Mouse (Mus musculus) forebrain, postnatal 0 days (tissue): Measurements from ENCODE around the gene Rom1. TPM values are rescaled to one million over a fixed set of nuclear protein-coding genes. Genes with fewer than 3 reads are reported as not detected.

Source experiments
- ATAC-seq: fragments of 200-750 bp; cut with Nextera tagmentation; 2 replicates; pipeline ENCODE4 v1.8.0; 2017; ENCODE audit warnings: mild to moderate bottlenecking, moderate library complexity
- DNase-seq: peaks from one replicate; pipeline ENCODE4 v3.0.0-alpha.2; 2015
- H3K27ac ChIP-seq: fragments of 300-500 bp; sonication (generic); 2 replicates; pipeline ENCODE4 v1.5.1; 2014; ENCODE audit warnings: low read depth, mild to moderate bottlenecking, antibody characterized with exemption, low read length, moderate library complexity, mixed read lengths
- H3K27me3 ChIP-seq: fragments of 300-500 bp; sonication (generic); 2 replicates; pipeline ENCODE4 v1.6.1; 2014; ENCODE audit warnings: mild to moderate bottlenecking, low read length, mixed read lengths; ENCODE audit not compliant: insufficient read depth
- H3K36me3 ChIP-seq: fragments of 300-500 bp; sonication (generic); 2 replicates; pipeline ENCODE4 v1.6.1; 2014; ENCODE audit warnings: mild to moderate bottlenecking, moderate library complexity; ENCODE audit not compliant: insufficient read depth
- H3K4me1 ChIP-seq: fragments of 300-500 bp; sonication (generic); 2 replicates; pipeline ENCODE4 v1.6.1; 2014; ENCODE audit warnings: antibody characterized with exemption; ENCODE audit not compliant: insufficient read depth
- H3K4me2 ChIP-seq: fragments of 300-500 bp; sonication (generic); 2 replicates; pipeline ENCODE4 v1.6.1; 2014; ENCODE audit warnings: low read depth, mild to moderate bottlenecking, moderate library complexity
- H3K4me3 ChIP-seq: fragments of 300-500 bp; sonication (generic); 2 replicates; pipeline ENCODE4 v1.5.1; 2014; ENCODE audit warnings: low read depth, low read length, mixed read lengths
- H3K9ac ChIP-seq: fragments of 300-500 bp; sonication (generic); 2 replicates; pipeline ENCODE4 v1.6.1; 2014; ENCODE audit warnings: mild to moderate bottlenecking
- H3K9me3 ChIP-seq: fragments of 300-500 bp; sonication (generic); 2 replicates; pipeline ENCODE4 v1.6.1; 2016; ENCODE audit warnings: low read length
- CTCF ChIP-seq: sonication (generic); IDR thresholded peaks from 2 replicates; pipeline ENCODE4 v1.5.1; 2016; ENCODE audit warnings: antibody characterized with exemption, control low read depth, low read depth
- WGBS: fragments of 180-500 bp; shearing (Covaris S2); extraction: QIAGEN DNeasy Blood & Tissue Kit; methylation state at CpG from one replicate; pipeline ENCODE4 v1.1.7; 2014; 5-methylcytosine and 5-hydroxymethylcytosine counted together
- polyA plus RNA-seq: library from polyadenylated mRNA; unstranded; fragments of >200 nt; fragmentation: Nextera tagmentation; extraction: Ambion mirVana; gene quantifications from 2 replicates; pipeline ENCODE4 v1.2.1, GENCODE M21; 2015
- total RNA-seq: library from RNA; depleted of rRNA; stranded (reverse); fragments of >200 nt; gene quantifications from 2 replicates; pipeline ENCODE4 v1.2.3, GENCODE M21; 2014

The Rom1 gene
- total and polyA plus RNA-seq, 2 experiments from 2014 or later, result 3.3 to 3.5 TPM

GRCm38 (mm10) chr19:8930771-8931170 lies 1.6 kb upstream of the Rom1 start:
- H3K4me3 ChIP-seq, result no peak overlapping the region
- H3K9ac ChIP-seq, result no peak overlapping the region
- ATAC-seq (no peak), DNase-seq (no peak)
- 81% methylated on average over 7 of the region's 7 CpGs for WGBS
- no peaks in the 10 kb centered on the region for H3K27me3 ChIP-seq
- TF ChIP-seq CTCF, result no peak
- H3K9me3 ChIP-seq, result no peaks in the 10 kb centered on the region
- peaks cover 9% of the 10 kb centered on the region; the same call in 1 of the 2 replicates for H3K36me3 ChIP-seq
- no peak overlapping the region; the same call in 1 of the 2 replicates for H3K4me2 ChIP-seq
- no peak overlapping the region for H3K27ac ChIP-seq
- peaks cover 4% of the 10 kb centered on the region; the same call in 1 of the 2 replicates for H3K4me1 ChIP-seq

- Histone ChIP-seq H3K27ac (no peak overlapping the region), H3K9ac (peak overlapping the region; percentile 57), H3K36me3 (peaks cover 16% of the 10 kb centered on the region; the same call in 1 of the 2 replicates), H3K27me3 (no peaks in the 10 kb centered on the region), H3K4me2 (peak overlapping the region; percentile 61), H3K4me3 (peak overlapping the region; percentile 44), H3K4me1 (peaks cover 4% of the 10 kb centered on the region; the same call in 1 of the 2 replicates), H3K9me3 (no peaks in the 10 kb centered on the region)
- WGBS, result 19% methylated on average over 11 of the region's 11 CpGs
- DNase-seq (no peak), ATAC-seq (no peak)
- no peak for TF ChIP-seq CTCF
Observed at GRCm38 (mm10) chr19:8930117-8930516, 961 bp upstream of the Rom1 start.

GRCm38 (mm10) chr19:8928689-8929223 lies 400 bp downstream of the Rom1 start:
- TF ChIP-seq CTCF, result no peak
- peak; percentile 23 for ATAC-seq
- WGBS, result 13% methylated on average over 16 of the region's 16 CpGs
- Histone ChIP-seq H3K27me3 (no peaks in the 10 kb centered on the region), H3K9me3 (no peaks in the 10 kb centered on the region), H3K9ac (peak overlapping the region; percentile 57; the same call in 1 of the 2 replicates), H3K4me2 (peak overlapping the region; percentile 61), H3K4me1 (peaks cover 4% of the 10 kb centered on the region; the same call in 1 of the 2 replicates), H3K4me3 (peak overlapping the region; percentile 44), H3K36me3 (peaks cover 16% of the 10 kb centered on the region; the same call in 1 of the 2 replicates), H3K27ac (no peak overlapping the region)
- no peak for DNase-seq

- TF ChIP-seq CTCF, result no peak
- H3K4me3 ChIP-seq, result no peak overlapping the region
- H3K9me3 ChIP-seq, result no peaks in the 10 kb centered on the region
- peaks cover 4% of the 10 kb centered on the region; the same call in 1 of the 2 replicates for H3K4me1 ChIP-seq
- peaks cover 16% of the 10 kb centered on the region; the same call in 1 of the 2 replicates for H3K36me3 ChIP-seq
- H3K9ac ChIP-seq, result no peak overlapping the region
- ATAC-seq, result no peak
- no peaks in the 10 kb centered on the region for H3K27me3 ChIP-seq
- no peak overlapping the region for H3K4me2 ChIP-seq
- WGBS, result 94% methylated on average over 12 of the region's 12 CpGs
- DNase-seq, result no peak
- no peak overlapping the region for H3K27ac ChIP-seq
Observed at GRCm38 (mm10) chr19:8927891-8928525, 1.1 kb downstream of the Rom1 start.

GRCm38 (mm10) chr19:8926766-8927165 lies 2.4 kb downstream of the Rom1 start:
- TF ChIP-seq CTCF, result no peak
- Histone ChIP-seq H3K9me3 (no peaks in the 10 kb centered on the region), H3K4me3 (no peak overlapping the region), H3K4me1 (peaks cover 5% of the 10 kb centered on the region), H3K4me2 (no peak overlapping the region), H3K27me3 (no peaks in the 10 kb centered on the region), H3K27ac (no peak overlapping the region), H3K36me3 (peaks cover 16% of the 10 kb centered on the region; the same call in 1 of the 2 replicates), H3K9ac (no peak overlapping the region)
- DNase-seq (no peak), ATAC-seq (no peak)
- 93% methylated on average over 2 of the region's 2 CpGs for WGBS

- WGBS, result 87% methylated on average over 9 of the region's 9 CpGs
- H3K4me1 ChIP-seq, result peaks cover 14% of the 10 kb centered on the region
- no peaks in the 10 kb centered on the region for H3K9me3 ChIP-seq
- H3K9ac ChIP-seq, result no peak overlapping the region
- no peak for ATAC-seq
- no peak for TF ChIP-seq CTCF
- DNase-seq, result no peak
- H3K4me2 ChIP-seq, result peak overlapping the region; percentile 79; the same call in 1 of the 2 replicates
- H3K36me3 ChIP-seq, result peaks cover 11% of the 10 kb centered on the region; the same call in 1 of the 2 replicates
- peak overlapping the region; percentile 89; the same call in 1 of the 2 replicates for H3K4me3 ChIP-seq
- no peaks in the 10 kb centered on the region for H3K27me3 ChIP-seq
- no peak overlapping the region for H3K27ac ChIP-seq
Observed at GRCm38 (mm10) chr19:8921741-8922140, 7.4 kb downstream of the Rom1 start.

GRCm38 (mm10) chr19:8920836-8921291 lies 8.3 kb downstream of the Rom1 start:
- no peaks in the 10 kb centered on the region for H3K27me3 ChIP-seq
- H3K4me2 ChIP-seq, result peak overlapping the region; percentile 79
- H3K9me3 ChIP-seq, result no peaks in the 10 kb centered on the region
- peak overlapping the region; percentile 89 for H3K4me3 ChIP-seq
- peak overlapping the region; percentile 86 for H3K27ac ChIP-seq
- no peak for TF ChIP-seq CTCF
- ATAC-seq (no peak), DNase-seq (peak; percentile 44)
- 2% methylated on average over 6 of the region's 6 CpGs for WGBS
- H3K9ac ChIP-seq, result peak overlapping the region; percentile 76
- peaks cover 14% of the 10 kb centered on the region for H3K36me3 ChIP-seq
- peaks cover 14% of the 10 kb centered on the region for H3K4me1 ChIP-seq
